Mouse (Mus musculus): Measurements from ENCODE around the gene Cdc42ep1. TPM values are rescaled to one million over a fixed set of nuclear protein-coding genes. Genes with fewer than 3 reads are reported as not detected.

The Cdc42ep1 gene
- polyA plus RNA-seq, 1 experiment from 2014 or later: 13.0 TPM

DNA sequence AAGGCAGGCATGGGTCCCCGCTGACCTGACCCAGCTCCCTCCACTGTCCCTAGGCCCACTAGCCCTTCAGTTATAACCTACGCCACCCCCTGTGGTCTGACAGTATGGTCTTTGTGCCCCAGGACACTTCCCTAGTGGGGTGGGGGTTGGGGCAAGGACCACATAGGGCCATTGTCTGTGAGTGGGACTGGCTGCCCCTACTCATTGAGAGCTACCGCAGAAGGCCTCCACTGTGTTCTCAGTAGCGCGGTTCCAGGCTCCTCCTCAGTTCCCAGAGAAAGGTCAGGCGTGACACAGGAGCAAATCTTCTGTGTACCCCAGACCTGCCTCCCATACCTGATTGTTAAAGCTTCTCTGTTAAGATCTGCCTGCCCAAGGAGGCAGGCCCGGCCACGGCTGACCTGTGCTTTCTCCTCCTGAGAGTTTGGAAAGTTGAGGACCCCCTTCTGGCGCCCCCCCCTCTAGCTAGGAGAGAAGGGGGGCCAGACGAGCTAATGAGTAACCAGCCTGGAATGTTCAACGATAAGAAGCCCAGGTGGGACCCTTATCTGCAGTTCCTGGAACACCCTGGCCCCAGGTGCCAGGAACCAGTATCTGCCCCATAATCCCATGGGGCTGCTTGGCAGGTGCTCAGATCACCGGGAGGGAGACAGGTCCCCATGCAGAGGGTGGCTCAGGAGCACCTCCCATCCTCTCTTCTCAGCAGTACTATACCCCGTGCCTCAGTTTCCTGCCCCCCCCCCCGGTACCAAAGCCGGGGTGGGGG is 7.8 kb downstream of the Cdc42ep1 start:
- WGBS (ENCODE audit: insufficient replicate concordance): 51% methylated on average over 15 of the region's 15 CpGs
- H3K27ac ChIP-seq (replicated peaks): no peak overlapping the region
- no peak for ATAC-seq (ENCODE audit: insufficient read depth)

DNA sequence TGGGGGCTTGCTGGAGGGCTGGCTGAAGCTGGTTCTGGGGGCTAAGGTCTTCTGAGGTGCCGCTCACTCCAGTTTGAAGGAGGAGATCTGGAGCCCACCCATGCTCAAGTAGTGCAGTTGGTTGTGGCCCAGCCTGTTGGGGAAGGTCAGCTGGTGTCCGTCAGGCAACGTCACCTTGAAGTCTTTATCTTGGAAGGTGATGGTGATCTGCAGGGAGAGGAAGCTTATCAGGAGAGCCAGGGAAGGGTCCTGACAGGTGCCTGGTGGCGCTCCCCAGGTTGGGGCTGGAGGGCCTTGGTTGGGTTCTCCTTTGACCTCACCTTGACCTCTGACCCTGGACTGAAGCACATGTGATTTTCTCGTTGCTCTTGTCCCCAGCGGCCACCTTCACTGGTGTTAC is 8.5 kb downstream of the Cdc42ep1 start:
- Histone ChIP-seq H3K4me2 (no peak overlapping the region; the same call in 1 of the 2 replicates), H3K9me3 (replicated peaks) (no peaks in the 10 kb centered on the region), H3K9ac (no peak overlapping the region), H3K4me1 (replicated peaks) (peaks cover 48% of the 10 kb centered on the region), H3K36me3 (replicated peaks) (0 out of 2 replicates have a peak, but pooled peaks cover 3% of the 10 kb centered on the region), H3K27me3 (peaks cover 38% of the 10 kb centered on the region), H3K4me3 (replicated peaks) (no peak overlapping the region), H3K27ac (replicated peaks) (no peak overlapping the region)
- ATAC-seq (ENCODE audit: insufficient read depth): no peak
- WGBS (ENCODE audit: insufficient replicate concordance): 42% methylated on average over 6 of the region's 6 CpGs

More for the DNA sequence above, 7.8 kb downstream of the Cdc42ep1 start:
- Histone ChIP-seq H3K9me3 (replicated peaks) (no peaks in the 10 kb centered on the region), H3K27me3 (peaks cover 44% of the 10 kb centered on the region), H3K4me1 (replicated peaks) (peaks cover 55% of the 10 kb centered on the region), H3K36me3 (replicated peaks) (0 out of 2 replicates have a peak, but pooled peaks cover 3% of the 10 kb centered on the region), H3K4me3 (replicated peaks) (no peak overlapping the region), H3K4me2 (no peak overlapping the region), H3K9ac (no peak overlapping the region)

DNA sequence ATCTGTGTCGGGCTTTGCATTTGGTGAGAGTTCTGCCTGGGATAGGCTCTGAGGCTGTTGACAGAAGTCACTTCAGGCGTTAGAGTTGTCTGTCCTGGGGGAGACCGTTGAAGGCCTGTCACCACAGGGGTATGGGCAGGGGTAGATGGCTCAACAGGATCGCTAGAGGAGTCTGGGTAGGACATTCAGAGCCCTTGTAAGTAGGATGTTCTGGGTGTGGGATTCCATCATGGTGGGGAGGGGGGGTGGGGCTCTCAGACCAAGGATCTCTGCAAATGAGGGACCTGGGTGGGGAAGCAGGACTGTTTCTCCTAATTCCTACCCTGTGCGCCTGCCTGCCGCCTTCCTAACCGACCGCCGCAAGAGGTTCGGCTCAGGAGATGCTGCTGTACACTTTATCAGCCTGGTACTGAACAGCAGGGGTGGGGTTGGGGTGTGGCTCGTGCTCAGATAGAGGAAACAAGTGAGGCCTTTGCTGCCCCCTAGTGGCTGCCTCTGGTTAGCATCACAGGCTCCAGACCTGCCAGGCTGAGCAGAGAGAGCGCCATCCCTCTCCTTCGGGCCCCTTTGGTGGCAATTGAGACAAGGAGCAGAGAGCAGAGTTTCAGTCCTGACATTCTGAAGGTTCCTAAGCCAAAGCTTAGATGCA is 9.2 kb downstream of the Cdc42ep1 start:
- peak; percentile 75 for ATAC-seq (ENCODE audit: insufficient read depth)
- WGBS (ENCODE audit: insufficient replicate concordance): 7% methylated on average over 13 of the region's 13 CpGs
- Histone ChIP-seq H3K36me3 (replicated peaks) (0 out of 2 replicates have a peak, but pooled peaks cover 3% of the 10 kb centered on the region), H3K4me2 (peak overlapping the region; percentile 52), H3K27me3 (peaks cover 32% of the 10 kb centered on the region), H3K4me1 (replicated peaks) (peaks cover 42% of the 10 kb centered on the region), H3K27ac (replicated peaks) (no peak overlapping the region), H3K9me3 (replicated peaks) (no peaks in the 10 kb centered on the region), H3K4me3 (replicated peaks) (no peak overlapping the region), H3K9ac (peak overlapping the region; percentile 11; the same call in 1 of the 2 replicates)

DNA sequence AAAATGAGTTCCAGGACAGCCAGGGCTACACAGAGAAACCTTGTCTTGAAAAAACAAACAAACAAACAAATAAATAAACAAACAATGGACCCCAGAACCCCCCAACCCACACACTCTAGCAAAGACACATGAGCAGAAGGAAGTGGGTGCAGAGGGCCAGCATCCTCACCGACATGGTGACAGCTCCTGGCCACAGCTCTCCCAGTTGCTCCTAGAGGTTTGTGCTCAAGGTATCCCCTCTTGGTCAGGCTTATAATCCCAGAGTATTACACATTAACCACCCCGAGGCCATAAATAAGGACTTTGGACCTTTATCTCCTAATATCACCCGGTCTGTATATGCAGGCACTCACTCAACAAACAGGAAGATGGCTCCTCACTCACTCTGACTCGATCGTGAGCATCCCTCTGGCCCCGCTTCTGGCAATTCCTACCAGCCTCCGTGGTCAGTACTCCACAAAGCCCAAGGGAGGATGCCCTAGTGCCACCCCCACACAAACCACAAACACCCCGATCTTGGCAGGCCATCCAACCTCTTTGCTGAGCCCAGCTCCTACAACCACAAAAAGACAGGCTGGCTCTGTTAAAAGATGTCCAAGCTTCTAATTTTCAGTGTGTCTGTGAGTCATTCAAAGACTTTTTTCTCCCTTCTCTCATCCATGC is 13.0 kb downstream of the Cdc42ep1 start, which contains the start of gene Lgals2:
Gene Lgals2 (minus strand): TSS at position 227 of the 663 bp plus-strand sequence.
- H3K27ac ChIP-seq (replicated peaks): no peak within 1 kb of the TSS
- no peak within 1 kb of the TSS for H3K9ac ChIP-seq
- no peaks in the 10 kb centered on the region for H3K36me3 ChIP-seq (replicated peaks)
- peaks cover 34% of the 10 kb centered on the region for H3K4me1 ChIP-seq (replicated peaks)
- no peak within 1 kb of the TSS for H3K4me2 ChIP-seq
- H3K9me3 ChIP-seq (replicated peaks): no peaks in the 10 kb centered on the region
- WGBS (ENCODE audit: insufficient replicate concordance): 27% methylated on average over 8 of the region's 8 CpGs
- peaks cover 12% of the 10 kb centered on the region for H3K27me3 ChIP-seq
- no peak within 1 kb of the TSS for H3K4me3 ChIP-seq (replicated peaks)
- ATAC-seq (ENCODE audit: insufficient read depth): no peak

DNA sequence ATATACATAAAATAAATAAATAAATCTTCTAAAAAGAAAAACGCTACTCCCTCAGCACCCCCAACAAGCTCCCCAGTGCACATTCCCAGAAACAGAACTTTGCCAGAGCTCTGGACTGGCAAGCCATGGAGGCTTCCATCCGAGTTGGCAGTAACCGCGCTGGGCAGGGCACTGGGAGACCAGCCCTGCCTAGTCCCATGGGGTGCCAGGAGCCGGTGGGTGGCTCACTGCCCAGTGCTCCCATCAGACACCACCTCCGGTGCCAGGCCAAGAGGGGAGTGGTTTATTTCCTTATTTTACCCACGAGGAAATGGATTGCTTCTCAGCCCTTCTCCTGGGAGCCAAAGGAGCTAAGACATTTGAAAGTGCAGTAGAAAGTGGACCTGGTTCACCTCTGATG is 14.6 kb downstream of the Cdc42ep1 start:
- Histone ChIP-seq H3K4me1 (replicated peaks) (peaks cover 18% of the 10 kb centered on the region), H3K27ac (replicated peaks) (no peak overlapping the region), H3K9ac (no peak overlapping the region), H3K9me3 (replicated peaks) (no peaks in the 10 kb centered on the region), H3K36me3 (replicated peaks) (no peaks in the 10 kb centered on the region), H3K4me2 (no peak overlapping the region), H3K27me3 (no peaks in the 10 kb centered on the region; the same call in 1 of the 2 replicates), H3K4me3 (replicated peaks) (no peak overlapping the region)
- no peak for ATAC-seq (ENCODE audit: insufficient read depth)
- WGBS (ENCODE audit: insufficient replicate concordance): 66% methylated on average over 7 of the region's 7 CpGs

- no peak overlapping the region for H3K9ac ChIP-seq
- H3K36me3 ChIP-seq (replicated peaks): no peaks in the 10 kb centered on the region
- peaks cover 9% of the 10 kb centered on the region for H3K27me3 ChIP-seq
- no peaks in the 10 kb centered on the region for H3K9me3 ChIP-seq (replicated peaks)
- ATAC-seq (ENCODE audit: insufficient read depth): no peak
- no peak overlapping the region for H3K4me3 ChIP-seq (replicated peaks)
- WGBS (ENCODE audit: insufficient replicate concordance): 52% methylated on average over 4 of the region's 4 CpGs
- H3K4me2 ChIP-seq: no peak overlapping the region
- H3K4me1 ChIP-seq (replicated peaks): peaks cover 18% of the 10 kb centered on the region
- H3K27ac ChIP-seq (replicated peaks): 0 out of 2 replicates have a peak overlapping the region, but pooled peaks have one; percentile 19
These were observed 16.9 kb downstream of the Cdc42ep1 start for GRCm38 (mm10) chr15:78859311-78859710.

DNA sequence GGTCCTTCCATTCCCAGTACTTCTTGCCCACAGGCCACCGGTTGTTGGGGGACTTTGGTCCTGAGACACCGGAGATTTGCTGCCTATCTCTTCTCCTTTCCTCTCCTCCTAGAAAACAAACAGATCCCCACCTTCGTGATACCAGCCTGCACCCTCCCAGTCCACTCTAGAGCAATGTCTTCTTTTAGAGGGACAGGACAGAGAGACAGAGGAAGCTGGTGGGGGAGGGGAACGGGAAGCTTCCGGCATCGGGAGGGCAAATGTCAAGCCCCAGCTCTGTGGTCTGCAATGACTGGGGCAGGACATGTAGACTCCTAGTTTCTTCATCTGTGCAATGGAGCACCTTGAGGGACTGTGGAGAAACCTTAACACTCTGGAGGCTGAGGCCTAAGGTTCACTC is 17.3 kb downstream of the Cdc42ep1 start:
- no peak overlapping the region for H3K4me2 ChIP-seq
- H3K36me3 ChIP-seq (replicated peaks): no peaks in the 10 kb centered on the region
- 20% methylated on average over 6 of the region's 6 CpGs for WGBS (ENCODE audit: insufficient replicate concordance)
- H3K4me3 ChIP-seq (replicated peaks): no peak overlapping the region
- no peak for ATAC-seq (ENCODE audit: insufficient read depth)
- no peak overlapping the region for H3K9ac ChIP-seq
- no peaks in the 10 kb centered on the region for H3K9me3 ChIP-seq (replicated peaks)
- peaks cover 9% of the 10 kb centered on the region for H3K27me3 ChIP-seq
- 0 out of 2 replicates have a peak overlapping the region, but pooled peaks have one; percentile 19 for H3K27ac ChIP-seq (replicated peaks)
- H3K4me1 ChIP-seq (replicated peaks): peaks cover 18% of the 10 kb centered on the region

GRCm38 (mm10) chr15:78862280-78862679 is 19.9 kb downstream of the Cdc42ep1 start:
- Histone ChIP-seq H3K27ac (replicated peaks) (no peak overlapping the region), H3K9ac (no peak overlapping the region), H3K36me3 (replicated peaks) (no peaks in the 10 kb centered on the region), H3K9me3 (replicated peaks) (no peaks in the 10 kb centered on the region), H3K27me3 (peaks cover 13% of the 10 kb centered on the region), H3K4me1 (replicated peaks) (peaks cover 18% of the 10 kb centered on the region), H3K4me2 (no peak overlapping the region), H3K4me3 (replicated peaks) (no peak overlapping the region)
- no peak for ATAC-seq (ENCODE audit: insufficient read depth)
- WGBS (ENCODE audit: insufficient replicate concordance): 60% methylated on average over 5 of the region's 5 CpGs

DNA sequence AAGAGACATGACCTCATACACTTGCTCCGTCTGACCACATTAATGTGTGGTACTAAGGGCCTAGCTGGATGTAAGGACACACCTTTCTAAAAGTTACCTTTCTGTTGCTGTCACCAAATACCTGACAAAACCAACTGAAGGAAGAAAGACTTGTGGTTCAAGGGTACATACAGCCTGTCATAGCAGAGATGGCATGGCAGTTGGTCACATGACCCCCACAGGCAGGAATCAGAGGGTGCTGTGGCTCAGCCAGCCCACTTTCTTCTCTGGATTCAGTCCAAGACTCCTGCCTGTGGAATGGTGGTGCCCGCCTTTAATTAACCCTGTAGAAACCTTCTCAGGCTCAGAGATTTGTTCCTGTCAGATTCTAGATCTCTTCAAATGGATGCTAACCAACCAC is 20.7 kb downstream of the Cdc42ep1 start:
- H3K4me2 ChIP-seq: no peak overlapping the region
- H3K9me3 ChIP-seq (replicated peaks): no peaks in the 10 kb centered on the region
- H3K9ac ChIP-seq: no peak overlapping the region
- WGBS (ENCODE audit: insufficient replicate concordance): 62% methylated on average over 2 of the region's 2 CpGs
- no peak for ATAC-seq (ENCODE audit: insufficient read depth)
- no peaks in the 10 kb centered on the region for H3K36me3 ChIP-seq (replicated peaks)
- H3K4me1 ChIP-seq (replicated peaks): peaks cover 18% of the 10 kb centered on the region
- H3K27me3 ChIP-seq: peaks cover 13% of the 10 kb centered on the region
- no peak overlapping the region for H3K4me3 ChIP-seq (replicated peaks)
- no peak overlapping the region for H3K27ac ChIP-seq (replicated peaks)

DNA sequence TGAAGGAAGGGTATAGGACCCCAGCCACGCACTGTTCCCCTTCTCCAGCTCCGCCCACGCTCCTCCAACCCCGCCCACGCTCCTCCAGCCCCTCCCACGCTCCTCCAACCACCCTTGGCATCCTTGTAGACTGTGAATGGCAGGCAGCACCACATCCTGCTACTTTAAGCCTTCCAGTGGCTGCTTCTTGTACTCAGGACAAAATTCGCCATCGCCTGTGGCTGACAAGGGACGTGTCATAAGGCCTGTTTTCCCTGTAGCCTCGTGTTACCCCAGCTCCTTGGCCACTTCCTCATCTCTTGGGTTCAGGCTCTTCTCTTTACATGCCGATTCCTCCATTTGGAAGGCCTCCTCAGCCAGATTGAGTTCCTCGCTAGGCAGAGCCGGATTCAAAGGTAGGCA is 21.4 kb downstream of the Cdc42ep1 start:
- H3K27ac ChIP-seq (replicated peaks): peak overlapping the region; percentile 57
- H3K9ac ChIP-seq: no peak overlapping the region
- 28% methylated on average over 13 of the region's 13 CpGs for WGBS (ENCODE audit: insufficient replicate concordance)
- H3K4me3 ChIP-seq (replicated peaks): no peak overlapping the region
- peaks cover 22% of the 10 kb centered on the region for H3K4me1 ChIP-seq (replicated peaks)
- peak; percentile 14; the same call in 1 of the 2 replicates for ATAC-seq (ENCODE audit: insufficient read depth)
- 0 out of 2 replicates have a peak overlapping the region, but pooled peaks have one; percentile 18 for H3K4me2 ChIP-seq
- no peaks in the 10 kb centered on the region for H3K36me3 ChIP-seq (replicated peaks)
- H3K9me3 ChIP-seq (replicated peaks): no peaks in the 10 kb centered on the region
- peaks cover 13% of the 10 kb centered on the region for H3K27me3 ChIP-seq

GRCm38 (mm10) chr15:78868398-78868797 is 26.0 kb downstream of the Cdc42ep1 start:
- Histone ChIP-seq H3K27ac (replicated peaks) (no peak overlapping the region), H3K4me1 (replicated peaks) (peaks cover 13% of the 10 kb centered on the region; the same call in 1 of the 2 replicates), H3K36me3 (replicated peaks) (no peaks in the 10 kb centered on the region), H3K4me2 (no peak overlapping the region), H3K4me3 (replicated peaks) (no peak overlapping the region), H3K9me3 (replicated peaks) (no peaks in the 10 kb centered on the region), H3K9ac (no peak overlapping the region), H3K27me3 (peaks cover 11% of the 10 kb centered on the region)
- WGBS (ENCODE audit: insufficient replicate concordance): 54% methylated on average over 9 of the region's 9 CpGs
- no peak for ATAC-seq (ENCODE audit: insufficient read depth)
